Mouse (Mus musculus): Measurements from ENCODE around the gene Ube4b. TPM values are rescaled to one million over a fixed set of nuclear protein-coding genes. Genes with fewer than 3 reads are reported as not detected.

The Ube4b gene
- total and polyA plus RNA-seq, 2 experiments from 2014 or later = 47.6 to 93.3 TPM

DNA sequence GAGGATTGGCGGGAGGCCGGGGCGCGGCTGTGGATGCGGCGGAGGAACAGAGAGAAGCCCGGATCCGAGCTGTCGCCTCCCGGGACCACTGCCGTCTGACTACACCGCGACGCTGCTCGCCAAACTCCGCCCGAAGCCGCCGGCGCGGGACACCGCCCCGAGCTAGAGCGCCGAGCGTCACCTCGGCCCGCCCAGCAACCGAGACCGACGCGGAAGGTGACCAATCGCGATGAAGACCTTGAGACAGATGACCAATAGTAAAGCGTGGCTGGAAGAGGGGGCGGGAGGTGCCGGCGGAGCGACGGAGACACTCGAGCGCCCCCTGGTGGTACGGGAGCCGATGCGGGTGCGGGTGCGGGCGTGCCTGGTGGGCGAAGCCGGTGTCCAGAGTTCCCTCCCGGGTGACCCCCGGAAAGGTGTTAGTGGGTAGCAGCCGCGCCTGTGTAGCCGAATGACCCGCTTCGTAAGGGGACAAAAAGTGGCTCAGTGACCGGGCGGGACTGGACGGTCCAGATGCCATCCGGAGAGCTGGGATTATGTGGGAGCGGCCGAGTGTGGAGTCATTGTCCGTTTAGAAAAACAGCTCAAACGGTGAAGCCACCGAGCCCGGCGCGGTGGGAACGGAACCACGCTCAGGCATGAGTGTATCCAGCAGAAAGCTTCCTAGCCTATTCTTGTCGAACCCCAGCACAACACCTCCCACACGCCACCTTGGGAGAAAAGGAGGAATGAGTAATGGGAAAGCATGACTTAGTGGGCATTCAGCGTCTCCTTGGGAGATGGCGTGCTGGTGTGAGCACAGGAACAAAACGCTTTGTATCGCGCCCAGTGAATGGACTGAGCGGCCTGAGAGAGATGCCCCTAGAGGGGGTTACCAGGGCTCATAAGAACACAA, 118.7 kb downstream of the Ube4b start, which contains the start of gene Kif1b:
Gene Kif1b (minus strand): TSS at position 98 of the 895 bp plus-strand sequence.
- H3K9me3 ChIP-seq (ENCODE audit: low read length) = no peaks in the 10 kb centered on the region
- peaks cover 18% of the 10 kb centered on the region for H3K4me1 ChIP-seq (ENCODE audit: insufficient read depth)
- DNase-seq (peak; percentile 100), ATAC-seq (peak; percentile 95)
- peak within 1 kb of the TSS; percentile 54 for H3K4me2 ChIP-seq (ENCODE audit: low read depth)
- peak within 1 kb of the TSS; percentile 97 for H3K9ac ChIP-seq
- H3K4me3 ChIP-seq (ENCODE audit: low read depth, low read length) = peak within 1 kb of the TSS; percentile 100
- TF ChIP-seq CTCF (IDR thresholded peaks at IDR 0.05; ENCODE audit: low read depth) = peak; percentile 99
- no peaks in the 10 kb centered on the region for H3K36me3 ChIP-seq (ENCODE audit: insufficient read depth)
- H3K27ac ChIP-seq (ENCODE audit: low read depth, low read length) = peak within 1 kb of the TSS; percentile 98
- H3K27me3 ChIP-seq (ENCODE audit: insufficient read depth, low read length) = no peaks in the 10 kb centered on the region
- WGBS = 3% methylated on average over 79 of the region's 79 CpGs

DNA sequence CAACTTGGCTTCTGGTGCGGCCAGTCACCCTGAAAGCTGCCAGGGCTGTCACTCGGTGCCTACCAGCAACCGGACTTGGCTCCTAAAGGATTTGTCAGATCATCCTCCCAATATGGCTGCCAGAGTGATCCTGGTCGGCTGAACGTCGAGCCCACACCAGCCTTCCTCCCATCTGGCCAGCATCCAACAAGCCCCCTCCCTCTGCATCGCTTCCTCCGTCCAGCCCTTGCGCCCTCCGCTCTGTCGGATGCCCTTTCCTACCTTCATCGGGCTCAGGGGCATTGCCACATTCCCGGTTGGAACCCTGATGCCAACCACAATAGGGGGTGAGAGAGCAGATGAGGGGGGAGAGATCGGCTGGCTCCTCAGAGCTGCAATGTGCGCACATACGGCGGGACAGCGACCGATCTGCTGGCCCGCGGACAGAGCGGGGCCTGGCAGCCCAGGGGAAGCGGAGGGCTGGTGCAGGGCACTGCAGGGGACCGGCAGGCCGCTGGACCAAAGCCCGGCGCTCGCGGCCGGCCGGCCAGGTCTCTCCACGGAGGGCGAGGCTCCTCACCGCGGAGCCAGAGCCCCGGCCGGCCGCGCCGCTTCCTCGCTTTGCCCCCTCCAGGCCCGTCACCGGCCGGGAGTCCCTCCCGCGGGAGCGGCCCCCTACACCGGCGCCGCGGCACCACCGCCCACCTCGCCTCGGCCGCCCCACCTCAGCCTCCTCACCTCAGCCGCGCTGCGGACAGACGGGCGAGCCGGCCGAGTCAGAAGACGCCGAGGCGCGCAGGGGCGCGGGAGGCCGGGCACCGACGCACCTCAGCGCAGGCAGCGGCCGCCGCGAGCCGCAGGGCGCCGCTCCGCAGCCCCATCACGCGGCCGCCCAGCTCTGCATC, 119.6 kb downstream of the Ube4b start:
- peak overlapping the region; percentile 98 for H3K27ac ChIP-seq (ENCODE audit: low read depth, low read length)
- H3K4me2 ChIP-seq (ENCODE audit: low read depth) = peak overlapping the region; percentile 54
- under 1% methylated on average over 64 of the region's 83 CpGs for WGBS
- TF ChIP-seq CTCF (IDR thresholded peaks at IDR 0.05; ENCODE audit: low read depth) = no peak
- no peaks in the 10 kb centered on the region for H3K36me3 ChIP-seq (ENCODE audit: insufficient read depth)
- DNase-seq (peak; percentile 81), ATAC-seq (peak; percentile 21)
- no peaks in the 10 kb centered on the region for H3K27me3 ChIP-seq (ENCODE audit: insufficient read depth, low read length)
- H3K9me3 ChIP-seq (ENCODE audit: low read length) = no peaks in the 10 kb centered on the region
- H3K9ac ChIP-seq = peak overlapping the region; percentile 97
- peak overlapping the region; percentile 100 for H3K4me3 ChIP-seq (ENCODE audit: low read depth, low read length)
- peaks cover 24% of the 10 kb centered on the region for H3K4me1 ChIP-seq (ENCODE audit: insufficient read depth)

DNA sequence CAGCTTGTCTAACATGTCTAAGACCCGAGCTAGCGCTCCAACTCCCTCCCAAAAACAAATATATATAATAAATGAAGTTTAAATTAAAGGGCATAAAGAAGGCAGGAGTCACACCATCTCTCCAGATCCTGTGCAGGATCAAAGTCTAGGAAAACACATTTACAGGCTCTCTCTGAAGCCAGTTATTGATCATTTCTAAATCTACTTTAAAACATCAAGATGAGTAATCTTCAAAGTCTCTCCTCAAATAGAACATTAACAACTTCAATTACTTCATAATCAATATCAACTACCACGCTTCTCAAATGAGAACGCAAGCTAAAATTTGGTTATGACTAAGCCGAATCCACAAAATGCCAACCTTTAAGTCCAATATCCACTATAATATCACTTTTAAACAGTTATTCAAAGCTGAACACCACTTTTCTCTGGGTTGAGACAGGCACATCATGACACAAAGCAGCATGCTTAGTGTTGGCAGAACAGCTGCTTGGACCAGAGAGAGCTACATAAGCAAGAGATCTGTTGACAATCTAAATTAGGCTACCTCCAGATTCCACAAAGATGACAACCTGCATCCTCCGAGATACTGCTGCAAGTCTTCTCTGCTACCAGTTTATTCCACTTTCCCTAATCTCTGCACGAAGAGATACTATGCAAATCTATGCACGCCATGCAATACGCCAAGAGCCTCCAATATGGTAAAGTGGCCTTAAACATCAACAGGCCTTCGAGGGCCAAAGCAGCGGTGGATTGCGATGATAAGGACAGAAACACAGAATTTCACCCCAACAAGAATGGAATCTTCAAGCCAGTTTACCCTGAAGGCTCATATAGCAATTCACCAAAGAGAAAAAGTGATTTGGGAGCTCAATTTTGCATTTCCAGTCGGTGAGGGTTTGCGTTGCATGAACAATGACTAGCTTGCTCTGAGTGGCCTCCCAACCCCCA, 120.5 kb downstream of the Ube4b start:
- H3K27ac ChIP-seq (ENCODE audit: low read depth, low read length) = peak overlapping the region; percentile 98
- H3K4me3 ChIP-seq (ENCODE audit: low read depth, low read length) = peak overlapping the region; percentile 100
- ATAC-seq (no peak), DNase-seq (no peak)
- no peaks in the 10 kb centered on the region for H3K27me3 ChIP-seq (ENCODE audit: insufficient read depth, low read length)
- no peaks in the 10 kb centered on the region for H3K9me3 ChIP-seq (ENCODE audit: low read length)
- WGBS = 16% methylated on average over 14 of the region's 14 CpGs
- TF ChIP-seq CTCF (IDR thresholded peaks at IDR 0.05; ENCODE audit: low read depth) = no peak
- no peaks in the 10 kb centered on the region for H3K36me3 ChIP-seq (ENCODE audit: insufficient read depth)
- peak overlapping the region; percentile 54 for H3K4me2 ChIP-seq (ENCODE audit: low read depth)
- H3K4me1 ChIP-seq (ENCODE audit: insufficient read depth) = peaks cover 28% of the 10 kb centered on the region
- peak overlapping the region; percentile 97 for H3K9ac ChIP-seq

DNA sequence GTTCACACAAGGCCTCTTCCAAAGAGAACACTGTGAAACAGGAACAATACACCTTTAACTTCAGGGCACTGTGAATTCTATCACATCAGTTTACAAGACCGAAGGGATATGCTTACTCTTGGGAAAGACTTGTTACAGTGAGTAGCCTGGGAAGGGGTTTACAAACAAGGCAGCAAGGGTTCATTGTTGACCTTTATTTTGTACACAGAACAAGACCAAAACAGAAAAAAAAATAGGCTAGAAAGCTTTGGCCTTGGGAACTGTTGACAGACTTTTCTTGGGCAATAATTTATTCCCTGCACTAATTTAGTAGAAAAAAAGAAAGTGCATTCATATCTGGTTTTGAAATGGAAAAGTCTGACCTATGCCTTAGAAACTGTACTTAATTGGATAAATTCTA, 122.1 kb downstream of the Ube4b start:
- H3K9ac ChIP-seq = no peak overlapping the region
- no peaks in the 10 kb centered on the region for H3K36me3 ChIP-seq (ENCODE audit: insufficient read depth)
- no peak overlapping the region for H3K27ac ChIP-seq (ENCODE audit: low read depth, low read length)
- peak overlapping the region; percentile 30 for H3K4me2 ChIP-seq (ENCODE audit: low read depth)
- 55% methylated on average over 1 of the region's 1 CpGs for WGBS
- H3K4me1 ChIP-seq (ENCODE audit: insufficient read depth) = peaks cover 28% of the 10 kb centered on the region
- no peak overlapping the region for H3K4me3 ChIP-seq (ENCODE audit: low read depth, low read length)
- no peak for TF ChIP-seq CTCF (IDR thresholded peaks at IDR 0.05; ENCODE audit: low read depth)
- DNase-seq (no peak), ATAC-seq (no peak)
- H3K27me3 ChIP-seq (ENCODE audit: insufficient read depth, low read length) = no peaks in the 10 kb centered on the region
- H3K9me3 ChIP-seq (ENCODE audit: low read length) = no peaks in the 10 kb centered on the region

DNA sequence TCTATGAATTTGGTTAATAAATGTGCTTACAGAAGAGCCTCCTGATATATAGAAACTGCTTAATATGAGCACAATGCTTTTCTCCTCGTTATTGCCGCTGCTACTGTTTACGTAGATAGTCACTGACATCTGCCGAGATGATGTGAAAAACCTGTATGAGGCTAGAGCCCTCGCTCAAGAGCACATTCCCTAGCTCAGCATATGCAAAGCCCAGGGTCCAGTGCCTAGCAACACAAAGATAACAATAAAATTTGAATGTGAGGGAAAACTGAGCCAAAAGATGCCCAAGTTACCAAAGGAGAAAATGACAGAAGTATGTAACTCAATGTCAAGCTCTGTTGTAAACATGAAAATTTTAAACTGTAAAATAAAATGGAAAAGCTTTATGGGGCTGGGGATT, 123.0 kb downstream of the Ube4b start:
- ATAC-seq = no peak
- H3K4me3 ChIP-seq (ENCODE audit: low read depth, low read length) = no peak overlapping the region

DNA sequence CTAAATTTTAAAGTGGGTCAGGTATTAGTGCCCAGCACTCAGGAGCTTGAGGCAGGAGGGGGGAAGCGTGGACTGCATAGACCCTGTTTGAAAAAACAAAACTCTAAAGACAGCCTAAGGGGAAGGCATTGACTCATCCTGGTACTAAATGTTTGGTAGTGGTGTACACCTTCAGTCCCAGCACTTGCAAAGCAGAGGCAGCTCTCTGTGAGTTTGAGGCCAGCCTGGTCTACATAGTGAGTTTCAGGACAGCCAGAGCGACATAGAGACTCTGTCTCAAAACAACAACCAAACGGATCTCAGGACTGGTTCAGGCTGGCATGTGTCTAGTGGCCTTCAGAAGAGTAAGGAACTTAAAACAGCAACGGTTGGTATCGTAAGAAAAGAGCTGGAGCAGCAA, 123.8 kb downstream of the Ube4b start:
- Histone ChIP-seq H3K9me3 (ENCODE audit: low read length) (no peaks in the 10 kb centered on the region), H3K4me1 (ENCODE audit: insufficient read depth) (peaks cover 28% of the 10 kb centered on the region), H3K36me3 (ENCODE audit: insufficient read depth) (no peaks in the 10 kb centered on the region), H3K27ac (ENCODE audit: low read depth, low read length) (no peak overlapping the region), H3K4me3 (ENCODE audit: low read depth, low read length) (no peak overlapping the region), H3K27me3 (ENCODE audit: insufficient read depth, low read length) (no peaks in the 10 kb centered on the region), H3K4me2 (ENCODE audit: low read depth) (peak overlapping the region; percentile 30), H3K9ac (no peak overlapping the region)
- ATAC-seq (no peak), DNase-seq (no peak)
- no peak for TF ChIP-seq CTCF (IDR thresholded peaks at IDR 0.05; ENCODE audit: low read depth)
- WGBS = 65% methylated on average over 5 of the region's 5 CpGs

More for the DNA sequence above, 123.0 kb downstream of the Ube4b start:
- H3K27ac ChIP-seq (ENCODE audit: low read depth, low read length) = no peak overlapping the region
- H3K4me1 ChIP-seq (ENCODE audit: insufficient read depth) = peaks cover 28% of the 10 kb centered on the region
- 23% methylated on average over 5 of the region's 5 CpGs for WGBS
- H3K4me2 ChIP-seq (ENCODE audit: low read depth) = peak overlapping the region; percentile 30
- no peaks in the 10 kb centered on the region for H3K27me3 ChIP-seq (ENCODE audit: insufficient read depth, low read length)
- H3K9me3 ChIP-seq (ENCODE audit: low read length) = no peaks in the 10 kb centered on the region
- no peaks in the 10 kb centered on the region for H3K36me3 ChIP-seq (ENCODE audit: insufficient read depth)
- DNase-seq = no peak
- TF ChIP-seq CTCF (IDR thresholded peaks at IDR 0.05; ENCODE audit: low read depth) = no peak
- no peak overlapping the region for H3K9ac ChIP-seq
